Mouse (Mus musculus) gastrocnemius, postnatal 10 days (tissue): Measurements from ENCODE around the gene Col11a2. TPM values are rescaled to one million over a fixed set of nuclear protein-coding genes. Genes with fewer than 3 reads are reported as not detected.
"Not testable (repeated sequence)": the region's sequence is repeated elsewhere in the genome, so short reads cannot be mapped to it uniquely, and the experiment has no call there.

Source experiments
- DNase-seq: peaks from one replicate; pipeline ENCODE4 v3.0.0; 2021; ENCODE audit warnings: mixed read lengths
- long read RNA-seq, 2 experiments: library from polyadenylated mRNA; stranded (forward); transcript quantifications; one replicate each; pipeline ENCODE4 v2.0.0; 2021
- total RNA-seq, 2 experiments: library from RNA; stranded (reverse); gene quantifications; 2 replicates each; pipeline ENCODE4 v1.2.3; 2021

Gene Col11a2
- 100 to 1,000 TPM in 1 of 2 experiments, 10 to 100 TPM in 1; 72.0 to 106 TPM for total RNA-seq
- long read RNA-seq, experiment 1, full-length matches to known transcripts, result 61 of 210 reads
- long read RNA-seq, experiment 1, partial matches to known transcripts, result 132 of 210 reads
- long read RNA-seq, experiment 1, other reads (novel, unspliced or antisense), result 17 of 210 reads
- long read RNA-seq, experiment 2, full-length matches to known transcripts, result 36 of 118 reads
- long read RNA-seq, experiment 2, partial matches to known transcripts, result 67 of 118 reads
- long read RNA-seq, experiment 2, other reads (novel, unspliced or antisense), result 15 of 118 reads

DNA sequence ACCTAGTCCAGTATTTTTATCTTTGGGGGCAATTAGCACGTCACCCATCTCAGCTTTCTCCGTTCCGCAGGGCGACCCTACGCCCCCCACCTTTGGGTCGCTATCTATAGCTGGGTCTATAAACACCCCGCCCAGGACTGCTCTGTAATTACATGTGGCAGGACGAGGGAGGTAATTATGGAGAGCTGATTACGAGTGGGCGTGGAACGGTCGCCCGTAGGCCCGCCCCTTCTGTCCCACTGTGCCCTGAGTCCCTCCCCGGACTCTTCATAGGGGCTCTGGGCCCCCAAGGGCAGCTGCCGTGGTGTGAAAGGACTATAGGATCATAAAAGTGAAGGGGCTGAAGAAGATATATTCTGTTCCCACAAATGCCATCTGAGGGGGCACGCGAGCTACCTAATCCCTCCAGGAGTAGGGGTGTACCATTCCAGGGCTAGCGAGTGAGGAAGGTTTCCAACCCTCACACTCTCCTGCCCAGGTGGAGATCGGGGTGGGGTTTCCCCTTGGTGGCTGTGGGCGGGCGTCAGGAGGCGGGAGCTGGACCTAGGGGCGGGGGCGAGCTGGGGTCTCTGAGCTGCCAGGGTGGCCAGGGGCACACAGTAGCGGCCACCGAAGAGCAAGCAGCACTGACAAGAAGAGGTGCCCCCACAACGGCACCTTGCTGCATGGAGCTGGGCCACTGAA, at the start of gene Col11a2:
Gene Col11a2, plus strand, starts transcription at position 560 of the 684 bp plus-strand sequence.
- no peak for DNase-seq

DNA sequence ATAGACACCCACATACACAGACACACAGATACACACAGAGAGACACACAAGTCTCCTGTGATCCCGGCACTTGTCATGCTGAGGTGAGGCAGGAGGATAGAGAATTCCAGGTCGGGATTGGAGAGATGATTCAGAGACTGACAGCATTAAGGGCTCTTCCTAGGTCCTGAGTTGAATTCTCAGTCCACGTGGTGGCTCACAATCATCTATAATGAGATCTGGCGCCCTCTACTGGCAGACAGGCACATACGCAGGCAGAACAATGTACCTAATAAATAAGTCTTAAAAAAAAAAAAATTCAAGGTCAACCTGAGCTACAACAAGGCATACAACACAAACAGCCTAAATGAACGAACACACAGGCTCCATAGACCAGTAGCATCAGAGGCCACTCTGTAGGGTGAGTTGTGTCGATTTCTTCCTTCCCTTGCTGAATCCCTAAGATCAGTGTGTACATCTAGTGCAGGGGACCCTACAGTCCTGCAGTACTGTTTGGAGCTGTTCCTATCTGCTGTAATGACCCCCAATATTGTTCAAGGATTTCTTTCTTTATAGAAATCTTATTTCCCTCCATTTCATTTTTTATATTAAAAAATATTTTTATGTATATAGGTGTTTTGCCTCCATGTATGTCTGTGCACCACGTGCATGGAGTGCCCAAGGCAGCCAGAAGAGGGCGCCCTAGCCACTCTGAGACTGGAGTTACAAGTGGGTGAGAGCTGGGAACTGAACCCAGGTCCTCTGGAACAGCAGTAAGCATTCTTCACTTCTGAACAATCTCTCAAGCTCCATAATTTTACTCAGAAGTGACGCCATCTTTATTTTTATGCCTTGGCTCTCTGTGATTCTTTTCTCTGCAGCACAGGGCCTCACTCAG, 47.2 kb upstream of the Col11a2 start:
- peak; percentile 61 for DNase-seq

DNA sequence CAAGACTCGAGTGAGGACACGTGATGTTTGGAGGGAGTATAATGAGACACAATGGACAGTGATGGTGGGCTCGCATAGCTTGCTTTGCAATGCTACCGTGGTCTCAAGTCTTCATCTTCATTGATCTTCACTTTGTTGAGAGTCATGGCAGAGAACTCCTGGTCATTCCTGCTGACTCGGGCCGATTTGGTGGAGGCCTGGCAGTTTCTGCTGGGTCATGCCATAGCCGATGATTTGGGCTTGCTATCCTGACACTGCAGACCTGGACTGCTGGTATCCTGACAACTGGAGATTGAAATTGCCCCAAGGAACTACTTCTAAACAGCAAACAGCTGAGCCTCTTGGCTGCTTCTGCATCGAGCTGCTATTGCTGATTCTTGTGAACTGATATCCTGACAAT, 44.3 kb upstream of the Col11a2 start:
- no peak for DNase-seq

DNA sequence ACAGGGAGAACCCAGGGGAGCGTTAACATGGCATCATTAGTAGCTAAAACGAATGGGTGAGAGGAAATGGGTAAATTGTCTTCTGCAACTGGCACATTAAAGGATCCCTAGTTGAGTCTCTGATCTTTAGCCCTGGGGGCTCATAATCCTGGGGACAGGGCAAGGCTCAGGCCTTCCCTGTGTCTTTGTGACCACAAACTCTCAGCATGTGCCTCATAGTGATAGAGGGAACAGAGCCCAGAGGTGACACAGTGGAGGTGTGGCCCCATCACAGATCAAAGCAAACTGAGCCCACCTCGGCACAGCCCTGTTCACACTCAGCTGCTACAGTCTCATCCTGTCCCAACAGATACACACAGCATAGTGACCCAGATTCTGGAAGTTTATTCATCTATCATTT, 43.6 kb upstream of the Col11a2 start:
- DNase-seq, result no peak

DNA sequence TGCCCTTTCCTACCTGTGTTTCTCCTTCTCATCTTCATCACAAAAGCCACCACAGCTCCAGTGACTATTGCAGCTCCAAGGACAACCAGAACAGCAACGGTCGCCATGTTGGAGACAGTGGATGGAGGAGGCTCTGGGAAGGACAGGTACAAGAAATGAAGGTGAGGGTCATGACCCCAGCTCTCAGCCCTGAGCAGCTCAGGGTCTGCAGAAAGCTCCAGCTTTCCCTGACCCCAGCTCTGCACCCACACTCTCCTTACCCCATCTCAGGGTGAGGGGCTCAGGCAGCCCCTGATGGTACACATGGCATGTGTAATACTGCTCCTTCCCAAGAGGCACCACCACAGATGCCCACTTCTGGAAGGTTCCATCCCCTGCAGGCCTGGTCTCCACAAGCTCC, 42.2 kb upstream of the Col11a2 start:
- DNase-seq, result not testable (repeated sequence)

DNA sequence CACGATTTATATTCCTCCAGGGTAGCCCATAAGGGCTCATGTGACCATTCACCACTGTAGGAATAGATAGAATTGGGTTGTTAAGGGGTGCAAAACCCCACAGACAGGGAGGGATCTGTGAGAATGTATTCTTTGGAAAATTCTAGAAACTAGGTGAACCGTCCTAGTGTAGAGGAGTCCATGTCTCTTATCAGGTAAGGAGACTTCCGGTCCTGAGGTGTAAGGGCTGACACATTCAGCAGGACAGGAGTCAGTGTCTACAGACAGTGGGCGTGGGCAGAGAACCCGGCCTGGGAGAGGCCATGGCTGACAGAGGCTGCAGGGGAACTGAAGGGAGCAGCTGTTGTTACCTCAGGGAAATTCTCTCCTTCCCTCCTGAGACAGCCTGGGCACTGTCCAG, 40.5 kb upstream of the Col11a2 start:
- DNase-seq, result not testable (repeated sequence)

DNA sequence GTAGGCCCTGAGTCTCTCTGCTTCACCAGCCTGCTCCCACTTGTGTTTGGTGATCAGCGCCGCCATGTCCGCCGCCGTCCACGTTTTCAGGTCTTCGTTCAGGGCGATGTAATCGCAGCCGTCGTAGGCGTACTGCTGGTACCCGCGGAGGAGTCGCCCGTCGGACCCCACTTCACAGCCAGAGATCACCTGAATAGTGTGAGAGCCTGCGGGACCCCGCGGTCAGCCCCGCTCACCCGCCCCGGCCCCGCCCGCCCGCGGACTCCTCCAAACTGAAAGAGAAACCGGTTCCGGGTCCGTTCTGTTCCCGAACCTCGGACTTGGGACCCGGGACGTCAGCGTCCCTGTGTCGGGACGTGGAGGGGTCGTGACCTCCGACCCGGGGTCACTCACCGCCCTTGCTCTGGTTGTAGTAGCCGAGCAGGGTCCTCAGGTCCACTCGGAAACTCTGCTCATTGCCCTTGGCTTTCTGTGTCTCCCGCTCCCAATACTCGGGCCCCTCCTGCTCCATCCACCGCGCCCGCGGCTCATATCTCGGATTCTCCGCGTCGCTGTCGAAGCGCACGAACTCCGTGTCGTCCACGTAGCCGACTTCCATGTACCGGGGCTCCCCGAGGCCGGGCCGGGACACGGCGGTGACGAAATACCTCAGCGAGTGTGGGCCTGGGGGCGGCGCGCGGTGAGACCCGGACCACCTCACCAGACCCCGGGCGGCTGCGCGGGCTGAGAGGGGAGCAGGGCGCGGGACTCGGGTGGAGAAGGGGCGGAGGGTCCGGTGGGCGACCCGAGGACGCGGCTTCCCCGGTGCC, 39.7 kb upstream of the Col11a2 start:
- DNase-seq, result peak; percentile 42

DNA sequence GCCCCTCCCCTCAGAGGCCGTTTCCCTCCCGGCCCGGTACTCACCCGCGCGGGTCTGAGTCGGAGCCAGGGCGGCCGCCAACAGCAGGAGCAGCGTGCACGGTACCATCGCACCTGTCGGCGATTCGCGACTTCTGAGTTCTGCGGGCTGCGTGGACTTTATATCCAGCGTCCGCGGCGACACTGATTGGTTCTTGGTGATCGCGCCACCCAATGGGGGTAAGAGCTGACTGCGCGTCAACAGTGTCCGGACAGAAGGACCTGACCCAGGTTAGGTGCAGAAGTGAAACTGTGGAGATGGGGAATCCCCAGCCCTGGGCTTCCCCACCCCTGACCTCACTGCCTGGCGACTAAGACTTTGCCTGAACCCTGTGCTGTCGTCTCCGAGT, 39.1 kb upstream of the Col11a2 start, which contains the start of gene H2-K1:
Gene H2-K1, minus strand, starts transcription at position 198 of the 388 bp plus-strand sequence.
- peak; percentile 80 for DNase-seq

DNA sequence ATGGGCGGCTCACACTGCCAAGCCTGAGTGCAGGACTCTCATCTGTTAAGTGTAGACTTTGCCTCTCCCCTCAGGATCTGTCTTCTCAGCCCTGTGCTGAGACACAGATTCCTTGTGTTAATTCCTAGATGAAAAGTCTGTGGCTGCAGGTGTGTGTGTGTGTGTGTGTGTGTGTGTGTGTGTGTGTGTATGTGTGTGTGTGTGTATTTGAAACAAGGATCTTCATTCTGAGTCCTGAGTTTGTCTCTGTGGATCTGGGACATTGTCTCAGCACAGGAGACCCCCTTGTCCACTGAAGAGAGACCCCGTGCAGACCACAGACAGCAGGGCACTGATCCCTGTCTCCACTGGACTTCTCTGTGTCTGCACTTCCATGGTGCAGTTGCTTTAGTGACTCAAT, 38.4 kb upstream of the Col11a2 start:
- not testable (repeated sequence) for DNase-seq

DNA sequence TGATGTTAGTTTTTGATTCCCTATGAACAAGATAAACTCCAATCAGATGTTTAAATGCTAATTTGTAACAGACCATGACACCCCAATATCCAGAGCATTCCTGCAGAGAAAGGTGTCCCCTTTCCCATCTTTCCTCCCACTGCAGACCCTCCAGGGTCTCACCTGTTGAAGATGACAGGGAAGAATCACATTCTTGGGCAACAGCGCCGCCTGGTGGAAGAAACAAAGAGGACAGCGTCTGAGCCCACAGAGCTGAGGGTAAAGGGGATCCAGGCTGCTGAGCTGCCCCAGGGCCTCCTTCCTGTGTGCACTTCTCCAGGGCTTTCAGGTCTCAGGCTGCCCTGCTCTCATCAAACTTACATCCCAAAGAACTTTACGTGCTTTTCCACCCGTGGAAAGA, 35.8 kb upstream of the Col11a2 start:
- no peak for DNase-seq

DNA sequence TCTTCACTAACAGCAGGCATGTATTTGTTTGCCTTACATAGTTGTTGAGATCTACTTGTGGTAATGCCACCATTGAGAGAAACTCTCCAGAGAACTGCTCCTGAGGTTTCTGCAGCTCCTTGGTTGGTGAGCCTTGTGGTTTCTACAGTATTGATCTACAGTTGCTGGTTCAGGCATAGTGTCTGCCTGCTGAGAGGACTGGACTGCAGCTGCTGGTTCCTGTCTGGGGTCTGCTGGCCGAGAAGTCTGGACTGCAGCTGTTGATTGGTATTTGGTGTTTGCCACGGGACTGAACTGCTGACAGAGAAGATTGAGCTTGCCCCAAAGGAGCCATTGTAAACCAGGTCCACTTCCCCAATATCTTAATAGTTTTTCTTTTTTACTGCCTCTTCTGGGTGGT, 32.7 kb upstream of the Col11a2 start:
- no peak for DNase-seq

DNA sequence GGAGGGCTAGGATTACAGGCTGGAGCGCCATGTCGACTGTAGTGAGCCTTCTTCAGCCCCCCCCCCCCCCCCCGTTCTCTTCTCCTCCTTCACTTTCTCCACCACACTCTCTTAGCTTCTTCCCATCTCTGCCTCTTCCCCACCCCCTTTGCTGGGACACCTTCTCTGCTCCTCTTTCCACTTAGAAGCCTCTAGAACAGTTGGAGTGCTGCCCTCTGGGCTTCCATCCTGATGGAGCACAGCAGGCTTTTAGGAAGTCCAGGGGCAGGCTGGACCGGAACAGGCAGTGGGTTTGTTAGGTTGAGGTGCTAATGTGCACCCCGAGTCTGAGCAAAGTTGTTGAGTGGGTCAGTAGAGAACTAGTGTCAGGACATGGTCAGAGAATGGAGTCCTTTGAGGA, 29.1 kb upstream of the Col11a2 start:
- DNase-seq, result no peak

DNA sequence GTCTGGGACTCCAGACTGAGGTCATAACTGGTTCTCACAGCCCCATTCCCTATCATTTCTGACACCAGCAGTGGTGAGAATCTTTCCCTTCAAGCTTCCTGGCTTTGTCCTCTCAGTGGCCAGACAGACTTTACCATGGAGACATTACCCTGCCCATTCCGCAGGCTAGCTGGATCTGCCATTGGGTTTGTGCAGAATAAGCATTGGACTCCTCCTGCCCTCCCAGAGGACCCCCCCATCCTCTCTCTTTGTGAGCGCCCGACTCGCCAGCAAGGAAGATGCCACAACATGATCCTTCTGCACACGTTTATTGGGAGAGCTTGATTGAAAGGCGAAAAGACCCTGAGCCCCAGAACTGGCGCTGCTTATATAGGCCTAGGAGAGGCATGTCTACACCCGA, 25.8 kb upstream of the Col11a2 start:
- DNase-seq, result no peak

DNA sequence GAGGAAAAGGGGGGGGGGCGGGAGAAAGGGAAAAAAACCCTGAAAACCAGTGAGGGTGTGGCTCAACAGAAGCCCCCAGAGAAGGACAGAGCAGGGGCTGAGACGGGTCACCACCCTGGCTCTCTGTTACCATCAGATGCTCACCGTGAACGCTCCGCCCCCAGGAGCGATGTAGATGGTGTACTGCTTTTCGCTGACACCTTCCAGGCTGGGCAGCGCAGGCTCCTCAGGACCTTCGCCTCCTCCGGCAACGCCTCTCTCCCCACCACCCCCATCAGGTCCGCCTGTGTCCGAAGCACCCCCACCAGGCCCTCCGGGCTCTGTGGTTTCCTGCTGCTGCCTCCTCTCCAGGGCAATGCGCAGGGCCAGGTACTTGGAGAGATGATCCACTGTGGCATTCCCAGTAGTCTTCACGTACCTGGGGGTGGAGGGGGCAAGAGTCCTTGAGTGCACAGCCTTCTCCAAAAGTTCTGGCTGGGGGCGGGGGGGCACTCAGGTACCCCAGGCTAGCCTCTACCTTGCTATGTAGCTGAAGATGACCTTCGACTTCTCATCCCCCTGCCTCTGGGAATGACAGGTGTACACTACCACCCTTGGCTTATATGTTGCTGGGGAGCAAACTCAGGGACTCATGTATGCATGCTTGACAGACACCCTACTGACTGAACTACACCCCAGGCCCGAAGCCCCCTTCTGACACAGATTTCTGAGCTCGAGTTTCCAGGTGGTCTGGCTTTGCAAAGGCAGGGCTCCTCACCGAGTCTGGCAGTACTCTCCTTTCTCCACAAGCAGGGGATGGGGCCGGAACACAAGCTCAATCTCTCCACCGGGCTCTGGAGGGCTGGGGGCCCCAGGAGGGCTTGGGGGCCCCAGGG, 17.5 kb upstream of the Col11a2 start:
- DNase-seq, result peak; percentile 13

DNA sequence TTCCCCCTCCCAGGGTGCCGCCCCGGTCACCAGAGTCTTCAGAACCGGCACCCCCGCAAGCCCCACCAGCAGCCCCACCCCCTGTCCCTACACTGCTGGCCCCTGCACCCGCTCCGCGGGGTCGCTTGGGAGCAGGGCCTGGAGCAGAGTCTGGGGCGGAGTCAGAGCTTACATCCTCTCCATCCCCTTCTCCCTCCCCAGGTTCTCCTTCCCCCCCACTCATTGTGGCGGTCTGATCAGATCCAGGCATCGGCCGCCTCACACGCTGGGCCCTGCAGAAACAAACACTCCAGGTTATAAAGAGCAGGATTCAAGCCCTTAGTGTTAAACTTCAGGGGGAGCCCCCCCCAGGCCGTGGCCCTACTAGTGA, 16.8 kb upstream of the Col11a2 start:
- no peak for DNase-seq

DNA sequence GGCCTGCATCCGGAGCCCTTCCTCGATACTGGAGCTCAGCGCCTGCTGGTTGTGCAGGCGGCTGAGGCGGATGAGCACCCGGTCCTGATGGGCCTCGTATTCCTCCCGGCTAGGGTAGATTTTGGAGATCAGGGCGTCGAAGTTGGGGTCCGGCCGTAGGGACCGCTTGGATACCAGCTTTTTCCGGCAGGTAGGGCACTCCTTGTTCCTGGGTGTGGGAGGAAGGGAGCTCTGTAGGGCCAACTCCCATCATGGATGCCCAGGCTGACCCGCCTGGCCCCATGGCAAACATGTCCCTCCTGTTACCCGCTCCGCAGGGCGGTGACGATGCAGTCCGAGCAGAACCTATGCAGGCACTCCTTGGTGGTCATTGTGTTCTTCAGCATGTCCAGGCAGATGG, 16.2 kb upstream of the Col11a2 start:
- DNase-seq, result peak; percentile 8

DNA sequence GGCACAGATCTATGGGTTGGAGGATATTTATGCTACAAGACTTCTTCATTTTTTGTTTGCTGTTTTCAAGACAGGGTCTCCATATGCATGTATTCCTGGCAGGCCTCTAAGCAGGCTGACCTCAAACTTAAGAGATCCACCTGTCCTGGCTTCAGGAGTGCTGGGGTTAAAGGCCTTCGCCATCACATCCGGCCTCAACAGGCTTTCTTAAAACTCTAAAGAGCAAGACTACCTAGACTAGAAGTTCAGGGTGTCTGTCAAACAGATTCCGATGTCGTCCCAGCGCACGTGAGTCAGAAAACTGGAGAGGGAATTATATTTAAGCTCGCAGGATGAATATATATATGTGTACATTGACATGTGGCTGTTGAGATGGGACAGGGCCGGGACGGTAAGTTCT, 15.6 kb upstream of the Col11a2 start:
- DNase-seq, result no peak

DNA sequence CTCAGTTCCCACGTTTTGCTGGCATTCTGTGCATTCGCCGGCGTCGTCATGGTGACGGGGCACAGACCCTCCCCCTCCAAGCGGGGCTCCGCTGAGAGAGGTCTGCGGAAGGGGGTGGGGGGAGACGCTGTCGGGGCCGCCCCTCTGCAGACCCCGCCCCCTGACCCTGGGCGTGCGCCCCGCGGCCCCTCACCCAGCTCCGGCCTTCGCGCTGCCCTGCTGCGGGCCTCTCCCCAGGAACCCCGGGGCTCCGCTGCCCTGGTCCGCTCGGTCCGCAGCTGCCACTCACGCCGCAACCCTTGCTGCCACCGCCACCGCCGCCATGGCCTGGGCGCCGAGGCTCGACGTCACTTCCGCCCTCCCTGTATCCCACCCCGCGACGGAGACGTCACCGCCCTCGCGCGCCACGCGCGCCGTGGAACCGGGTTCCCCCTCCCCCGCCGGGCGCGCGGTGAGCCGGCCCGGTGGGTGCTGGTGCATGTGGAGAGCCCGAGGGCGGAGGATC, 14.9 kb upstream of the Col11a2 start, which contains the start of gene Ring1:
Gene Ring1, minus strand, starts transcription at position 364 of the 505 bp plus-strand sequence.
- peak; percentile 87 for DNase-seq

DNA sequence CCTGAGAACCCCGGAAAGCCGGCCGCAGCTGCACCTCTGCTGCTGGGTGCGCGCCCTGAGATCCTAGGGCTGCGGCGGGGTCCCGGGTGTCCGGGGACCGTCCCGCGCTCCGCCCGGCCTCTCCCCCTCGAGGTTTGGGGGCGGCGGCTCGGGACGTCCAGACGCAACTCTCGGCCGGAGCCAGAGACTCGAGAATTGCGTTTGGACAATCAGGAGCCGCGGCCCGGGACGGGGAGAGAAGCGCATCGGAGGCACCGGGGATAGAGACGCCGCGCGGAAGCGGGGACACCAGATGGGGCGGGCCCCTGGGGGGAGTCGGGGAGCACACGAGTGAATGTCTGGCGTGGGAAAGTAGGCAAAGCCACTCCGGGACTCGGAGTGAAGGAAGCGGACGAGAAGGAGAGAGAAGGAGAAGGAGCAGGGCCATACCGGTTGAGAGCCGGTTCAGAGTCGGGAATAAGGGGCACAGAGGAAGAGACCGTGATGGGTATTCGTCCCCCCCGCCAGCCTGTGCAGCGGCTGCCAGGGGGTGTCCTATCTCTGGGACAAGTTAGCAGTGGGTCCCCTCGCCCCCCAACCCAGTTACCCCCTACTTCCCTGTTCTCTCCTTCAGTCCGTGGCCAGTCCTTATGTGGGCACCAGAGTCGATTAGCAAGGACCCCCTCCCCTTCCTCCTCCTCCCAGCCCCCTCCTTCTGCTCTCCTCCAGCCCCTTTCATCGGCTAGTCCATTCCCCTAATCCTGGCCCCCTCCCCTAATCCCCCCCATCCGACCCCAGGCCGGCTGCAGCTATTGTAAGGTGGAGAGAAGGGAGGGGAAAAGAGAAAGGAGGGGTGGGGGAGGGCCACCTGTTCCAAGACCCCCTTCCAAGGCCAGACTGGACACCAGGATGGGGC, 14.1 kb upstream of the Col11a2 start:
- DNase-seq, result peak; percentile 67

DNA sequence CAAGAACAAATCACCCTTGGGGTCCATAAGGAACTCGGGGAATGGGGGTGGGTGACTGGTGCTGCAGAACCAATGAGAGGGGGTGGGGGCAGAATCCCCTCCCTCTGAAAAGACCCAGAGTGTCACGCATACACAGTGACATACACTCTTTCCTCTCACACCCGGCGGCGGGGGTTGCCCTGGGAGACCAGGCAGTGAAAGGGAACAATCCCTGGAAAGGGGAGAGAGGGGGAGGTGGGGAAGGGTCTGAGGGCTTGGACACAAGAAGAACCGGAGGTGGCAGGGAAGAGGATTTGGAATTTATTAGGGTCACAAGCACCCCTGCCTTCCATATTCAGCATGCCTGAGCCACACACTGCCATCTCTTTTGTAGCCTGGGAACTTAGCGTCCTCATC, 13.5 kb upstream of the Col11a2 start:
- peak; percentile 11 for DNase-seq
